Mouse (Mus musculus): ENCODE results near the gene Ptprb.

Ptprb gene

DNA sequence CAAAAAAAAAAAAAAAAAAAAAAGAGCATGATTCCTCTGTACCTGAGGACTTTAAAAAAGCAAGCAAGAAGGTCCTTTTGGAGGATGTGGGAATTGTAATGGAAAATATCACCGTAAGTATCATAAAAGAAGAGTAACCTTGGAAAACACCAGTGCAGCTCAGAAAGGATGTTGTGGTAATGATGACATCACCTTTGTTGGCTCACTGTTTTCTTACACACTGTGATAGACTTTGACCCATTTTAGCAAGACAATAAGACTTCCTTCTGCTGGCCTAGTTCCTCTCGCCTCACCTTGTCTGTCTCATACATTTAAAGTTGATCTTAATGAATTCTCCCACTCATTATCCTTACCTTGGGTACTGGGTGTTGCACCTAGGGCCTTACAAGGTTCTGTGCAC lies 147.2 kb downstream of the Ptprb start:
- peak; percentile 80 for DNase-seq (ENCODE audit: low read depth, low spot score)

DNA sequence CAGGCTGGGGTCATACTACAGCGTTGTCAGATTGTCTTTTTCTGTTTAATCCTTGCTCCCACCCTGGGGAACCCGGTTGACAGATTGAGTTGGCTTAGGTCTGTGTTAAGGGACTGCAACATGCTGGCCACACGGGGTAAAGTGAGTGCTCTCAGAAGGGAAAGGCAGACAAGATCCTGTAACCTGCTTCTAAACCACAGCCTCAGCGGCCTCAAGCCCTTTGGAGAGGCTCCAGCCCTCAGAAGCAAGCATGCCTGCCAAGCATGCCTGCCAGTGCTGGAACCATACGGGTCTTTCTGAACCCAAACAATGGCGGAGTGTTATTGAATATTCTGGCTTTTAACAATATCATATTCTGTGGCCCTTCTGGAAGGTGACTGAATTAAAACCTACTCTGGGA lies 149.6 kb downstream of the Ptprb start:
- DNase-seq (ENCODE audit: low read depth, low spot score): no peak

DNA sequence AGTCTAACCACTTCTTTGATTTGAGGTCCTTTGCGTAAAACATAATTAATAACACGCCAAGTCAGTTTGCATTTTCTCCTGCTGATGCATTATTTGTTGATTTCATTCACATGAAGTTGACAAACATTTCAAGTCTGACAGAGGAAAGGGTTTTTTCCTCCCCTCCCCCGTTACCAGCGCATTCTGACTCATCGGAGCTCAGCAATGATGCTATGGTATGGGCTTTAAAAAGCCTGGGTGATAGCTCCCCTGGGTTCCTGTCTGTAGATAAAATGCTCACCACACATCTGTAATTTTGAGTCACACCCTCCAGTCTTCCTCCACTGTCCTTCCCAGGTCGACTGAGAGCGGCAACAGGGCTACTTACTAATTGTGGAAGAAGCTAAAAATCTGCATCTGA lies 150.9 kb downstream of the Ptprb start:
- DNase-seq (ENCODE audit: low read depth, low spot score): no peak

DNA sequence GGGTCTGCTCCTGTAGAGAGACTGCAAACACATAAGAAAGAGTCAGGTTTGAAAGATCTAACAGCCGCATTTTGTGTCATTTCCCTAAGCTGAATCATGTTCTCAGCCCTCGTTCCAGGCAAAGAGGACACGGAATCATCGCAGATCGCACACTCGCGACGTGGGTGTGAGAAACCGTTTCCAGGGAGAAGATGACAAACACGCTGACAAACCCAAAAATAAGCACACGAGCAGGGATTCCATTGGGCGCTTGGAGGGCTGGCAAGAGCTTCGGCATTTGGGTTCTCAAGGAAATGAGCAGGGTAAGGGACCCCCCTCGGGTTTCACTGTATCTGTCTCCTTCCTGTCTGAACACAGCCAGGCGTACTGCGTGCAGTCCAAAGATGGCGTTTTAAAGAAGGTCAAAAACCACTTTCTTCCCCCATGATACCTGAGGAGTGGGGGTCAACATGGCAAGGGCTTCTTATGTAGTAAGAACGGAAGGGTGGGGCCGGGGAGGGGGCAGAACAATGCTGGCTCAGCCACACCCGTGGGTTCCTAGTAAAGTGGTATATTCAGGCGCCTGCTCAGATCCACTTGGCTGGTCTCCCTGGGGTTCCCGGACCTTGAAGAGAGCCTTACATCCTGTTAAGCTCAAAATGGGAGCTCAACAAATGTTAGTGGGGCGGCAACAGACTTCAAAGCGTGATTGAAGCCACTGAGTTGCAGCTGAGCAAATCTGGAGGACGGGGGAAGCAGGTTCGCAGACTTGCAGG lies 152.9 kb downstream of the Ptprb start:
- DNase-seq (ENCODE audit: low read depth, low spot score): peak; percentile 83

DNA sequence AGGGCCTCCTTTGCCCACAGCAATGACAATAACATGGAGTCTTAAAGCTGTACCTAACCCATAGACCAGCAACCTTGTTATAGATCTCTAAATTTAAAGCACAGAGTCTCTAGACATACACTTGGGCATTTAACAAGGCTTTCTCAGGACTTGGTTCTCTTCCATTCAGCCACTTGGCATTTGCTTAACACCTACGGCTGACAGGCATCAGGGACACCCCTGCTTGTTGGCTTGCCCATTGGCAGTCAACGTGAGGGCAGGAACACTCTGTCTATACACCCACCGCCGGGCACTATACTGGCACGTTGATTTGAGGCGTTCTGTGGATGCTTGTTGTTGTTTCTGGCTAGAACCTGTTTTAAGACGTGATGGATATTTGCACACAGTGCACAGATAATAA lies 157.1 kb downstream of the Ptprb start:
- DNase-seq (ENCODE audit: low read depth, low spot score): no peak

DNA sequence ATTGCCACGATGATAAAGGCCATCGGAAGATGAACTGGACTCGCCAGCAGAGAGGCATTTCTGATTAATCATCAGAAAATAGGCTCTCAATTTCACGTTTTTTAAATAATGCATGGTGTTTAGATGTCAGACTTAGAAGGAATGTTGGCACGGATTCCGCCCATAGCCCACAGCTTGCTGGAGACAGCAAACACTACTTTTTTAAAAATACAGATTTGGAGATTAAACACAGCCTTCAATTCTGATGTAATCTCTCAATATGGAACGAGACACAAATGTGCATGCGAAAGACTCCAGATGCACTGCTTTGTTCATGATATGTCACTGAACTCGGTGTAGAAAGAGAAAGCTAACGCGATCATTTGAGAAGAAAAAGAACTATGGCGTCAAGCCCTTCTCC lies 160.1 kb downstream of the Ptprb start:
- no peak for DNase-seq (ENCODE audit: low read depth, low spot score)

Data from R1 (cell line).